Mouse (Mus musculus): ENCODE results near the gene Sergef. TPM values are rescaled to one million over a fixed set of nuclear protein-coding genes. Genes with fewer than 3 reads are reported as not detected.
A peak's percentile ranks its signal among the peaks of the same experiment; 100 is the strongest.
"Not testable (repeated sequence)": the region's sequence is repeated elsewhere in the genome, so short reads cannot be mapped to it uniquely, and the experiment has no call there.

The Sergef gene
- total RNA-seq (2014; rRNA removed): 50.7 and 54.5 TPM in 2 replicates
- 40.4 and 46.9 TPM in 2 replicates for polyA plus RNA-seq (2015; fragmentation: Nextera tagmentation; extraction: Ambion mirVana)

- H3K36me3 ChIP-seq (ENCODE audit: insufficient read depth): 0 out of 2 replicates have a peak, but pooled peaks cover 6% of the 10 kb centered on the region
- H3K4me2 ChIP-seq (ENCODE audit: low read depth): peak within 1 kb of the TSS; percentile 85
- DNase-seq (peak; percentile 93), ATAC-seq (peak; percentile 96)
- peaks cover 19% of the 10 kb centered on the region for H3K4me1 ChIP-seq (ENCODE audit: insufficient read depth)
- H3K27ac ChIP-seq (ENCODE audit: low read depth, low read length): peak within 1 kb of the TSS; percentile 90
- no peaks in the 10 kb centered on the region for H3K27me3 ChIP-seq (ENCODE audit: insufficient read depth, low read length)
- H3K9me3 ChIP-seq (ENCODE audit: low read length): no peaks in the 10 kb centered on the region
- 1% methylated on average over 30 of the region's 30 CpGs for WGBS
- peak within 1 kb of the TSS; percentile 79 for H3K9ac ChIP-seq
- H3K4me3 ChIP-seq (ENCODE audit: low read depth, low read length): peak within 1 kb of the TSS; percentile 63
- no peak; the same call in 1 of the 2 replicates for TF ChIP-seq CTCF (IDR thresholded peaks at IDR 0.05; ENCODE audit: low read depth)
Measured at GRCm38 (mm10) chr7:46639692-46640031, at the start of gene Sergef. TSS of gene Sergef (minus strand) at chr7:46639807.

GRCm38 (mm10) chr7:46686827-46687226 lies 47.2 kb upstream of the Sergef start:
- TF ChIP-seq CTCF (IDR thresholded peaks at IDR 0.05; ENCODE audit: low read depth): no peak
- Histone ChIP-seq H3K9me3 (ENCODE audit: low read length) (no peaks in the 10 kb centered on the region), H3K4me1 (ENCODE audit: insufficient read depth) (no peaks in the 10 kb centered on the region), H3K9ac (no peak overlapping the region), H3K4me2 (ENCODE audit: low read depth) (no peak overlapping the region), H3K27me3 (ENCODE audit: insufficient read depth, low read length) (no peaks in the 10 kb centered on the region), H3K4me3 (ENCODE audit: low read depth, low read length) (no peak overlapping the region), H3K27ac (ENCODE audit: low read depth, low read length) (no peak overlapping the region), H3K36me3 (ENCODE audit: insufficient read depth) (peaks cover 25% of the 10 kb centered on the region)
- ATAC-seq (no peak), DNase-seq (no peak)
- 88% methylated on average over 5 of the region's 5 CpGs for WGBS

- no peak for ATAC-seq
- DNase-seq: no peak
- no peak overlapping the region for H3K4me2 ChIP-seq (ENCODE audit: low read depth)
- no peaks in the 10 kb centered on the region for H3K36me3 ChIP-seq (ENCODE audit: insufficient read depth)
- no peaks in the 10 kb centered on the region for H3K9me3 ChIP-seq (ENCODE audit: low read length)
- no peak overlapping the region for H3K4me3 ChIP-seq (ENCODE audit: low read depth, low read length)
- H3K4me1 ChIP-seq (ENCODE audit: insufficient read depth): no peaks in the 10 kb centered on the region
- TF ChIP-seq CTCF (IDR thresholded peaks at IDR 0.05; ENCODE audit: low read depth): no peak
- no peak overlapping the region for H3K9ac ChIP-seq
- no peak overlapping the region for H3K27ac ChIP-seq (ENCODE audit: low read depth, low read length)
- no peaks in the 10 kb centered on the region for H3K27me3 ChIP-seq (ENCODE audit: insufficient read depth, low read length)
Measured at GRCm38 (mm10) chr7:46680732-46681131, 41.1 kb upstream of the Sergef start.

- not testable (repeated sequence) for H3K9ac ChIP-seq; H3K4me1 ChIP-seq (ENCODE audit: insufficient read depth); H3K4me2 ChIP-seq (ENCODE audit: low read depth); H3K27ac ChIP-seq (ENCODE audit: low read depth, low read length); H3K4me3 ChIP-seq (ENCODE audit: low read depth, low read length); ATAC-seq; H3K27me3 ChIP-seq (ENCODE audit: insufficient read depth, low read length); H3K36me3 ChIP-seq (ENCODE audit: insufficient read depth); H3K9me3 ChIP-seq (ENCODE audit: low read length); DNase-seq
- 79% methylated on average over 7 of the region's 7 CpGs for WGBS
Measured at GRCm38 (mm10) chr7:46679044-46679443, 39.4 kb upstream of the Sergef start.

GRCm38 (mm10) chr7:46678417-46678816 lies 38.8 kb upstream of the Sergef start:
- no peaks in the 10 kb centered on the region for H3K36me3 ChIP-seq (ENCODE audit: insufficient read depth)
- H3K4me1 ChIP-seq (ENCODE audit: insufficient read depth): no peaks in the 10 kb centered on the region
- no peak overlapping the region for H3K9ac ChIP-seq
- H3K27me3 ChIP-seq (ENCODE audit: insufficient read depth, low read length): no peaks in the 10 kb centered on the region
- 90% methylated on average over 3 of the region's 3 CpGs for WGBS
- no peak overlapping the region for H3K27ac ChIP-seq (ENCODE audit: low read depth, low read length)
- no peak for DNase-seq
- H3K4me2 ChIP-seq (ENCODE audit: low read depth): no peak overlapping the region
- no peaks in the 10 kb centered on the region for H3K9me3 ChIP-seq (ENCODE audit: low read length)
- H3K4me3 ChIP-seq (ENCODE audit: low read depth, low read length): no peak overlapping the region
- no peak for ATAC-seq
- TF ChIP-seq CTCF (IDR thresholded peaks at IDR 0.05; ENCODE audit: low read depth): no peak

- DNase-seq: no peak
- 0 out of 2 replicates have a peak, but pooled peaks cover under 1% of the 10 kb centered on the region for H3K4me1 ChIP-seq (ENCODE audit: insufficient read depth)
- no peak for ATAC-seq
Measured at GRCm38 (mm10) chr7:46676808-46677360, 37.3 kb upstream of the Sergef start.

GRCm38 (mm10) chr7:46675886-46676285 lies 36.3 kb upstream of the Sergef start:
- Histone ChIP-seq H3K9me3 (ENCODE audit: low read length) (no peaks in the 10 kb centered on the region), H3K4me1 (ENCODE audit: insufficient read depth) (0 out of 2 replicates have a peak, but pooled peaks cover 5% of the 10 kb centered on the region), H3K36me3 (ENCODE audit: insufficient read depth) (no peaks in the 10 kb centered on the region), H3K9ac (no peak overlapping the region), H3K4me2 (ENCODE audit: low read depth) (no peak overlapping the region), H3K4me3 (ENCODE audit: low read depth, low read length) (no peak overlapping the region), H3K27me3 (ENCODE audit: insufficient read depth, low read length) (no peaks in the 10 kb centered on the region), H3K27ac (ENCODE audit: low read depth, low read length) (no peak overlapping the region)
- no peak for TF ChIP-seq CTCF (IDR thresholded peaks at IDR 0.05; ENCODE audit: low read depth)
- no peak for DNase-seq
- 86% methylated on average over 8 of the region's 8 CpGs for WGBS
- no peak for ATAC-seq

More at GRCm38 (mm10) chr7:46676808-46677360, 37.3 kb upstream of the Sergef start:
- Histone ChIP-seq H3K4me2 (ENCODE audit: low read depth) (no peak overlapping the region), H3K27ac (ENCODE audit: low read depth, low read length) (no peak overlapping the region), H3K36me3 (ENCODE audit: insufficient read depth) (no peaks in the 10 kb centered on the region), H3K27me3 (ENCODE audit: insufficient read depth, low read length) (no peaks in the 10 kb centered on the region), H3K9me3 (ENCODE audit: low read length) (no peaks in the 10 kb centered on the region), H3K9ac (no peak overlapping the region), H3K4me3 (ENCODE audit: low read depth, low read length) (no peak overlapping the region)
- 57% methylated on average over 5 of the region's 5 CpGs for WGBS
- TF ChIP-seq CTCF (IDR thresholded peaks at IDR 0.05; ENCODE audit: low read depth): no peak
